ENCODE assay signal across 21 mouse cellular contexts in genomic region chr13:70736409-70736808, GRCm38 (mm10).
DNase-seq lines count a peak whose midpoint lies in the region; ATAC-seq and TF ChIP-seq lines count a peak whose summit lies in the region.
"Had no signal": no experiment of that assay in that cellular context is flagged by ENCODE, and none has a peak within 500 bp of the region (broad histone marks: within the 10 kb centered on the region; RNA-seq: fewer than 3 reads in every experiment).

No protein-coding gene starts in this region.

- H3K4me2 ChIP-seq in heart, embryonic 15.5 days = no peak overlapping the region
- no peak overlapping the region for H3K4me2 ChIP-seq in midbrain, postnatal 0 days (ENCODE audit: low read depth, low read length, poor library complexity, severe bottlenecking)
- H3K4me2 ChIP-seq in midbrain, embryonic 15.5 days = no peak overlapping the region
- no peak overlapping the region for H3K4me2 ChIP-seq in stomach, embryonic 15.5 days
- H3K4me2 ChIP-seq: embryonic facial prominence, embryonic 15.5 days; hindbrain, embryonic 13.5 days; limb, embryonic 13.5 days had no signal

- H3K9ac ChIP-seq in heart, embryonic 15.5 days = no peak overlapping the region
- no peak overlapping the region for H3K9ac ChIP-seq in midbrain, postnatal 0 days (replicated peaks; ENCODE audit: low read length, poor library complexity, severe bottlenecking)
- no peak overlapping the region for H3K9ac ChIP-seq in midbrain, embryonic 15.5 days
- no peak overlapping the region for H3K9ac ChIP-seq in stomach, embryonic 15.5 days
- H3K9ac ChIP-seq: embryonic facial prominence, embryonic 15.5 days; hindbrain, embryonic 13.5 days; limb, embryonic 13.5 days; liver, embryonic 14.5 days had no signal

- H3K27me3 ChIP-seq in heart, embryonic 15.5 days = peaks cover 15% of the 10 kb centered on the region
- H3K27me3 ChIP-seq in midbrain, postnatal 0 days (ENCODE audit: insufficient read depth, low read length) = no peaks in the 10 kb centered on the region
- no peaks in the 10 kb centered on the region for H3K27me3 ChIP-seq in midbrain, embryonic 15.5 days (replicated peaks)
- no peaks in the 10 kb centered on the region for H3K27me3 ChIP-seq in stomach, embryonic 15.5 days (replicated peaks)
- H3K27me3 ChIP-seq: CH12.LX; hindbrain, embryonic 13.5 days had no signal

- no peak overlapping the region for H3K4me3 ChIP-seq in heart, embryonic 15.5 days
- no peak overlapping the region for H3K4me3 ChIP-seq in midbrain, postnatal 0 days (ENCODE audit: low read depth, low read length)
- H3K4me3 ChIP-seq in midbrain, embryonic 15.5 days = no peak overlapping the region
- H3K4me3 ChIP-seq in stomach, embryonic 15.5 days (replicated peaks) = no peak overlapping the region
- H3K4me3 ChIP-seq: embryonic facial prominence, embryonic 15.5 days; hindbrain, embryonic 13.5 days; limb, embryonic 13.5 days had no signal

- DNase-seq in heart, postnatal 25 days (ENCODE audit: low spot score) = no peak
- peak; percentile 15 for DNase-seq in midbrain, postnatal 0 days (ENCODE audit: low spot score)
- peak; percentile 45 for DNase-seq in brain, embryonic 14.5 days (ENCODE audit: low read depth)
- DNase-seq in layer of hippocampus, postnatal 25 days (ENCODE audit: extremely low spot score in 1 of 2, low spot score in 1 of 2) = no peak
- DNase-seq: adrenal gland, postnatal 25 days; cerebellum, adult 8-10 months; heart, adult 11 months; kidney, adult 8-10 months; kidney, postnatal 25 days; midbrain, embryonic 14.5 days; spleen, adult 18-20 months; thymus, postnatal 14 days had no signal

- no peak for TF ChIP-seq CTCF in midbrain, postnatal 0 days (IDR thresholded peaks at IDR 0.05)
- no peak for TF ChIP-seq CTCF in brain, embryonic 14.5 days (IDR thresholded peaks at IDR 0.05; ENCODE audit: borderline replicate concordance, extremely low read depth, insufficient read depth, insufficient read length)

- 24% methylated on average over 4 of the region's 4 CpGs for WGBS in heart, embryonic 15.5 days
- WGBS in midbrain, postnatal 0 days = 59% methylated on average over 4 of the region's 4 CpGs
- WGBS in midbrain, embryonic 15.5 days = 64% methylated on average over 4 of the region's 4 CpGs
- 39% methylated on average over 4 of the region's 4 CpGs for WGBS in stomach, embryonic 15.5 days

- TF ChIP-seq POLR2A in brain, embryonic 14.5 days (IDR thresholded peaks at IDR 0.05; ENCODE audit: borderline replicate concordance, extremely low read depth, insufficient read depth, insufficient read length, poor library complexity, severe bottlenecking) = no peak

- intact Hi-C loops in heart, postnatal 25 days (cut with DNase I) = no loop called here

- no peak overlapping the region for H3K27ac ChIP-seq in heart, embryonic 15.5 days
- H3K27ac ChIP-seq in midbrain, postnatal 0 days (ENCODE audit: low read depth, low read length) = no peak overlapping the region
- H3K27ac ChIP-seq in midbrain, embryonic 15.5 days = no peak overlapping the region
- H3K27ac ChIP-seq in stomach, embryonic 15.5 days = 0 out of 2 replicates have a peak overlapping the region, but pooled peaks have one; percentile 26
- H3K27ac ChIP-seq: embryonic facial prominence, embryonic 15.5 days; hindbrain, embryonic 13.5 days; limb, embryonic 13.5 days; liver, embryonic 14.5 days had no signal

- H3K4me1 ChIP-seq in heart, embryonic 15.5 days (replicated peaks) = peaks cover 26% of the 10 kb centered on the region
- H3K4me1 ChIP-seq in midbrain, postnatal 0 days (ENCODE audit: insufficient read depth, low read length) = 0 out of 2 replicates have a peak, but pooled peaks cover 3% of the 10 kb centered on the region
- peaks cover 6% of the 10 kb centered on the region; the same call in 1 of the 2 replicates for H3K4me1 ChIP-seq in midbrain, embryonic 15.5 days
- 0 out of 2 replicates have a peak, but pooled peaks cover 6% of the 10 kb centered on the region for H3K4me1 ChIP-seq in stomach, embryonic 15.5 days

- peak; percentile 53; the same call in 1 of the 2 replicates for ATAC-seq in heart, embryonic 15.5 days (replicated peaks; ENCODE audit: insufficient number of reproducible peaks, insufficient read depth, low FRiP score, low read depth)
- ATAC-seq in midbrain, postnatal 0 days (ENCODE audit: low FRiP score) = 0 out of 2 replicates have a peak, but pooled peaks have one; percentile 8
- no peak for ATAC-seq in midbrain, embryonic 15.5 days (replicated peaks)
- ATAC-seq in stomach, embryonic 15.5 days (ENCODE audit: insufficient read depth, low FRiP score, low read depth) = no peak; the same call in 1 of the 2 replicates
- ATAC-seq: forebrain, embryonic 14.5 days had no signal

- H3K36me3 ChIP-seq in heart, embryonic 15.5 days = no peaks in the 10 kb centered on the region
- H3K36me3 ChIP-seq in midbrain, postnatal 0 days (ENCODE audit: insufficient read depth, low read length) = no peaks in the 10 kb centered on the region
- no peaks in the 10 kb centered on the region for H3K36me3 ChIP-seq in midbrain, embryonic 15.5 days (replicated peaks)
- no peaks in the 10 kb centered on the region for H3K36me3 ChIP-seq in stomach, embryonic 15.5 days
- H3K36me3 ChIP-seq: embryonic facial prominence, embryonic 15.5 days; hindbrain, embryonic 13.5 days; limb, embryonic 13.5 days had no signal

- H3K9me3 ChIP-seq in heart, embryonic 15.5 days (replicated peaks) = no peaks in the 10 kb centered on the region
- H3K9me3 ChIP-seq in midbrain, postnatal 0 days (ENCODE audit: low read length) = no peaks in the 10 kb centered on the region
- H3K9me3 ChIP-seq in midbrain, embryonic 15.5 days = no peaks in the 10 kb centered on the region
- no peaks in the 10 kb centered on the region for H3K9me3 ChIP-seq in stomach, embryonic 15.5 days
- H3K9me3 ChIP-seq: embryonic facial prominence, embryonic 15.5 days; hindbrain, embryonic 13.5 days; limb, embryonic 13.5 days had no signal

Comparison
In these comparisons a context has a peak if more than half of its experiments do, and no peak if none do; other contexts are left out.
1. ATAC-seq: peak in heart, embryonic 15.5 days (single experiment) and midbrain, postnatal 0 days (single experiment); none in midbrain, embryonic 15.5 days (single experiment) and stomach, embryonic 15.5 days (single experiment).
2. DNase-seq: peak in midbrain, postnatal 0 days (single experiment) and brain, embryonic 14.5 days (single experiment); none in heart, postnatal 25 days (single experiment) and layer of hippocampus, postnatal 25 days (0 of 2).